Mouse (Mus musculus): Measurements from ENCODE around the gene C7. TPM values are rescaled to one million over a fixed set of nuclear protein-coding genes. Genes with fewer than 3 reads are reported as not detected.

C7 gene
- not detected in 2 replicates for polyA plus RNA-seq (2015; fragmentation: Nextera tagmentation; extraction: Ambion mirVana)

DNA sequence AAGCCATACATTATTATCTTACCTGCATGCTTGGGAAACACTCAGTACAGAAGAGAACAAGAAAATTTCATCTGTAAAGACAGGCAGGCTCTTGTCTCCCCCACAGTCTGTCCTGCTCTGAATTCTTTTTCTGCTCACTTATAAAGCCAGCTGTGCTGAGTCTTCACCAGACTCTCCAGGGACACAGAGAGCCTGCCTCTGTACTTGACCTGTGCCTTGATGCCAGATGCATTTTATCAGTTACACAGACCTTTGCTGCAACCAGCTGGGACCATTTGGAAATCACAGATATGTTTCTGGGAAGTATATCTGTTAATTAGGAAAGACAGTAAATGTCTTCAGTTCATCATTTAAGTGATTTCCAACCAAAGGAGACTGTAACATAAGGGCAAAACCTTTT is at the start of gene C7:
TSS of gene C7 (minus strand) at position 106 of the 400 bp plus-strand sequence.
- H3K4me1 ChIP-seq (replicated peaks), result no peaks in the 10 kb centered on the region
- no peak within 1 kb of the TSS for H3K9ac ChIP-seq

DNA sequence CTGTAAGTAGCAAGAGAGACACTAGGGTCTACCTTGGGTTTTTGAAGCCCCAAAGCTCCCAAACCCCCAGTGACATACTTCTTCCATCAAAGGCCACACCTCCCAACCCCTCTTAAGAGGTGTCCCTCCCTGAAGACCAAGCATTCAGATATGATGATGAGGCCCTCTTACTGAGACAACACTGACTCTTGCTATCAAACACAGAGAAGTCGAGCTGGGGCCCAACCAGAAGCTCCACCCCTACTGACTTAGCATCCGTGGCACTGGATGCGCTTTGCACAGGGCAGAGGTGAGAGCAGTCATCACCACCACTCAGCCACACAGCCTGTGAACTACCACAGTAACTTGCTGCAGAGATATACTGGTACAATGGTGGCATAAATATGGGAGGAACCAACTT is 49.1 kb upstream of the C7 start:
- Histone ChIP-seq H3K27ac (replicated peaks) (peak overlapping the region; percentile 54; the same call in 1 of the 2 replicates), H3K9me3 (replicated peaks) (no peaks in the 10 kb centered on the region), H3K27me3 (peaks cover 16% of the 10 kb centered on the region), H3K9ac (no peak overlapping the region), H3K4me2 (peak overlapping the region; percentile 40), H3K36me3 (replicated peaks) (peaks cover 3% of the 10 kb centered on the region), H3K4me3 (replicated peaks) (no peak overlapping the region), H3K4me1 (replicated peaks) (peaks cover 52% of the 10 kb centered on the region)
- 46% methylated on average over 3 of the region's 3 CpGs for WGBS (ENCODE audit: insufficient replicate concordance)
- peak; percentile 5; the same call in 1 of the 2 replicates for ATAC-seq (ENCODE audit: insufficient read depth)

More for the DNA sequence above, at the start of gene C7:
- Histone ChIP-seq H3K27me3 (no peaks in the 10 kb centered on the region), H3K36me3 (replicated peaks) (no peaks in the 10 kb centered on the region), H3K4me3 (replicated peaks) (no peak within 1 kb of the TSS), H3K27ac (replicated peaks) (no peak within 1 kb of the TSS), H3K4me2 (no peak within 1 kb of the TSS), H3K9me3 (replicated peaks) (no peaks in the 10 kb centered on the region)
- no peak for ATAC-seq (ENCODE audit: insufficient read depth)

DNA sequence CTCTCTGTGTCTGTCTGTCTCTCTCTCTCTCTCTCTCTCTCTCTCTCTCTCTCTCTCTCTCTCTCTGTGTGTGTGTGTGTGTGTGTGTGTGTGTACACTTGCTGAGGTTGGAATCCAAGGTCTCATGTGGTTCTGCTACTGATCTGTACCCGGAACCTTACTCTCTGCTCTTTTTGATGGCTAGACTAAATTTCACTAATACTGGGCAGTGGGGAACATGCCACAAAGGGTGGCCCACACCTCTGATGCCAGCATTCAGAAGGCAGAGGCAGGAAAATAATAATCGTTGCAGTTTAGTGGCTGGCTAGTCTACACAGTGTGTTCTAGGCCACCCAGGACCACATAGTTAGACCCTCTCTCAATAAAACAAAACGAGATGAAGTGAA is 45.1 kb upstream of the C7 start:
- peak overlapping the region; percentile 57 for H3K4me2 ChIP-seq
- no peak overlapping the region for H3K27ac ChIP-seq (replicated peaks)
- peak overlapping the region; percentile 48; the same call in 1 of the 2 replicates for H3K4me3 ChIP-seq (replicated peaks)
- no peaks in the 10 kb centered on the region for H3K9me3 ChIP-seq (replicated peaks)
- no peaks in the 10 kb centered on the region for H3K36me3 ChIP-seq (replicated peaks)
- no peak for ATAC-seq (ENCODE audit: insufficient read depth)
- no peak overlapping the region for H3K9ac ChIP-seq
- H3K27me3 ChIP-seq, result peaks cover 18% of the 10 kb centered on the region
- H3K4me1 ChIP-seq (replicated peaks), result peaks cover 29% of the 10 kb centered on the region
- WGBS (ENCODE audit: insufficient replicate concordance), result 39% methylated on average over 3 of the region's 3 CpGs

DNA sequence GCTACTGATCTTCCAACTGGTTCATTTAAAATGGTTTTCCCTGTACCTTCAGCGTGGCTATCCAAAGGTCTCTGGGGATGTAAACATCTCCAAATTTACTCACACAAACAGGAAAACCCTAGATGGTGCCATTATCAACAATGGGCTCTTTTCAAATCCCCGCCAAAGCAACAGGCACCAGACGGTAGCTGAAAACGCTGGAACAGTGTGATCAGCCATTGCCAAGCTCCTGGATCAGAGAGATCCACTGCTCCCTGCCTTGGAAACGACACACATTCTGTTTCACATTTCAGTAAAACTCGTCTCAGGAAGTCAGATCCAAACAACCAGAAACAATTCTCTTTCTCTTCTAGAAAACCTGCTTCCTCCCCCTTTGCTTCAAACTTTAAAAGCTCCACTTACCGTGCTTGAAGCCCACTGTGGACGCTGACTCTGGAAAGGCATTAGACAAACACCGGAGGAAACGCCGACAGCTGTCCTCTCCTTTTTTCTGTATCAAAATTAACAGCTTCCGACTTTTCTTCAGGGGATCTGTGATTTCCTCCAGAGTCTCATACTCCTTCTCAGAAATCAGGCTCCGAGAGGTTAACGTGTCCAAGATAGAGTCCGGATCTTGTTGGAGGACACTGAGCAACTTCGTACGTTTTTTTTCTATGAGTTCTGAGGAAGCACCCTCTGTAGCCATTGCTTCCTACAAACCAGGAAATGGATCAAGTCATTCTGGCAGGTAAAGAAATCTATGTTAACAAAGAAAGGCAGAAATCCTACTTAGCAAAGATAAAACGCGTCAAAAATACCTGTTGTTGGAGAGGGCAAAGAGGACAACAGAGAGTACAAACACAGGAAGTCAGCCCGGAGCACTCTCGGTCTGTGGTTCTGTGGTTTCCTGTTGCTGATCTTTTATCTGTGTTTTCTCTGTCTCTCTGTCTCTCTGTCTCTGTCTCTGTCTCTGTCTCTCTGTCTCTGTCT is 44.4 kb upstream of the C7 start, which contains the start of gene Card6:
TSS of gene Card6 (minus strand) at position 854 of the 969 bp plus-strand sequence.
- H3K4me3 ChIP-seq (replicated peaks), result peak within 1 kb of the TSS; percentile 48
- peaks cover 18% of the 10 kb centered on the region for H3K27me3 ChIP-seq
- H3K9ac ChIP-seq, result peak within 1 kb of the TSS; percentile 34
- peaks cover 22% of the 10 kb centered on the region for H3K4me1 ChIP-seq (replicated peaks)
- no peak for ATAC-seq (ENCODE audit: insufficient read depth)
- no peaks in the 10 kb centered on the region for H3K9me3 ChIP-seq (replicated peaks)
- WGBS (ENCODE audit: insufficient replicate concordance), result 6% methylated on average over 21 of the region's 21 CpGs
- H3K36me3 ChIP-seq (replicated peaks), result no peaks in the 10 kb centered on the region
- peak within 1 kb of the TSS; percentile 57 for H3K4me2 ChIP-seq
- 0 out of 2 replicates have a peak within 1 kb of the TSS, but pooled peaks have one; percentile 33 for H3K27ac ChIP-seq (replicated peaks)

DNA sequence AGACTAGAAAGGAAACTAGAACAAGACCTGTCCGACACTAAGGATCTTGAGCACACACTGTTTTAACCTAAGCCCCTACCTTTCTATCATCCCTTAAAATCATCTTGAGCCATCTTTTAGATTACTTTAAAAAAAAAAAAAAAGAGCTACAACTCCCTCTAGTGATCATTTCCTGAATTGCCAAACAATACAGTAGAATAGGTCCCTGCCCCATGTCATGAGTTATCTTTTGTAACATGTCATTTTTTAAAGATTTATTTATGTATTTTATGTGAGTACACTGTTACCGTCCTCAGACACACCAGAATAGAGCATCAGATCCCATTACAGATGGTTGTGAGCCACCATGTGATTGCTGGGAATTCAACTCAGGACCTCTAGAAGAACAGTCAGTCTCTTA is 42.8 kb upstream of the C7 start:
- H3K9me3 ChIP-seq (replicated peaks), result no peaks in the 10 kb centered on the region
- peaks cover 13% of the 10 kb centered on the region for H3K4me1 ChIP-seq (replicated peaks)
- no peak for ATAC-seq (ENCODE audit: insufficient read depth)
- H3K27me3 ChIP-seq, result peaks cover 18% of the 10 kb centered on the region
- H3K4me2 ChIP-seq, result no peak overlapping the region
- H3K36me3 ChIP-seq (replicated peaks), result no peaks in the 10 kb centered on the region
- H3K9ac ChIP-seq, result no peak overlapping the region
- 35% methylated on average over 2 of the region's 2 CpGs for WGBS (ENCODE audit: insufficient replicate concordance)
- no peak overlapping the region for H3K27ac ChIP-seq (replicated peaks)
- no peak overlapping the region for H3K4me3 ChIP-seq (replicated peaks)

DNA sequence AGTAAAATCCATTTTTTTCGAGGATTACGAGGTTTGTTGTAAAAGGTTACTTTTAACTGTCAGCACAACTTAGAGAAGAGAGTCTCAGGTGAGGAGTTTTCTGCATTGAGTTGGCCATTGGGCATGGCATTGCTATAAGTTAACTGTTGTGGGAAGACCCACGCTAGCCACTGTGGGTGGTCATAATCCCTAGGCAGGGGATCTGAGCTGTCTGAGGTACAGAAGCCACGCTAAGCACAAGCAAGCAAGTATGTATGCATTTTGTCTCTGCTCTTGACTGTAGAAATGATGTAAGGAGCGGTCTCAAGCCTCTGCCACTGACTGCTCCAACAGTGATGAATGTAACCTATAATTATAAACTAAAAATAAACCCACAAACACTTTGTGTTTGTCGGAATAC is 42.4 kb upstream of the C7 start:
- H3K4me2 ChIP-seq, result no peak overlapping the region
- H3K4me1 ChIP-seq (replicated peaks), result peaks cover 13% of the 10 kb centered on the region
- no peaks in the 10 kb centered on the region for H3K9me3 ChIP-seq (replicated peaks)
- no peaks in the 10 kb centered on the region for H3K36me3 ChIP-seq (replicated peaks)
- 69% methylated on average over 6 of the region's 6 CpGs for WGBS (ENCODE audit: insufficient replicate concordance)
- H3K4me3 ChIP-seq (replicated peaks), result no peak overlapping the region
- peaks cover 18% of the 10 kb centered on the region for H3K27me3 ChIP-seq
- H3K27ac ChIP-seq (replicated peaks), result no peak overlapping the region
- no peak for ATAC-seq (ENCODE audit: insufficient read depth)
- no peak overlapping the region for H3K9ac ChIP-seq

DNA sequence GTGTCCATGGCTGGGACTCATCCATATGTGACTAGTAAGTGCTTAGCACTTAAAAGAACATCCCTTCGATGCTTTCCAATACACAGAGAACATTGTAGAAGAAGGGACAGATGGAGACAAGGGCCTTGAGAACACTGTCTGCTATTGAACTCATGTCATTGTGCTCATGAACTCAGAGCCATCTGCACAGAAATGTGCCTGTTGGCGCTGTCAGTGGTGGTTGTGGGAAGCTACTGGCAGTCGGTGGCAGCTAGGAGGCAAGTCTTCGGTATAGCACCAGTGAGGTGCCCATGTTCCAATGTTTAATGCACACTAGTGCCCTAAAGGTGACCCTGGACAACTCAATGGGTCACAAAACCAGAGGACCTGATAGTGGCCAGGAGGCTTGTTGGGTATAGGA is 38.8 kb upstream of the C7 start:
- peaks cover 7% of the 10 kb centered on the region for H3K4me1 ChIP-seq (replicated peaks)
- no peak overlapping the region for H3K4me3 ChIP-seq (replicated peaks)
- no peak overlapping the region for H3K9ac ChIP-seq
- no peak for ATAC-seq (ENCODE audit: insufficient read depth)
- H3K9me3 ChIP-seq (replicated peaks), result no peaks in the 10 kb centered on the region
- 69% methylated on average over 4 of the region's 4 CpGs for WGBS (ENCODE audit: insufficient replicate concordance)
- no peak overlapping the region for H3K27ac ChIP-seq (replicated peaks)
- H3K36me3 ChIP-seq (replicated peaks), result no peaks in the 10 kb centered on the region
- no peaks in the 10 kb centered on the region; the same call in 1 of the 2 replicates for H3K27me3 ChIP-seq
- H3K4me2 ChIP-seq, result no peak overlapping the region

DNA sequence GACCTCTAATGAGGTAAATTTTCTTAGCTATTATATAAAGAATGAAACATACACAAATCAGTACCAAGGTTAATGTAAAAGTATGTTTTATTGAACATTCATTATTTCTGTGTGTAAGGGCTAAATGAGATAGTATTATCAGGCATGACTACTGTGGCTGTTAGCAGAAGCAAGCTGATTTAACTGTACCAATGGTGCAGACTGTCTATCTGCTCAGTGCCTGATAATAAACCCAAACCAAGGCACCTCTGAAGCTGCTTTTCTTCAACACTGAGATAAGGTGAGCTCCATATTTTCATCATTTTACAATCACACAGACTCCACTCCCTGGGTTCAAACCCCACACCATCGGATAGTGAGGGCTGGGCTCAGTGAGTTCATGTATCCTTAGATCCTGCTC is 33.8 kb upstream of the C7 start:
- Histone ChIP-seq H3K4me2 (no peak overlapping the region), H3K9ac (no peak overlapping the region), H3K9me3 (replicated peaks) (no peaks in the 10 kb centered on the region), H3K4me3 (replicated peaks) (no peak overlapping the region), H3K27me3 (no peaks in the 10 kb centered on the region), H3K36me3 (replicated peaks) (no peaks in the 10 kb centered on the region), H3K4me1 (replicated peaks) (peaks cover 7% of the 10 kb centered on the region), H3K27ac (replicated peaks) (no peak overlapping the region)
- WGBS (ENCODE audit: insufficient replicate concordance), result 33% methylated on average over 1 of the region's 1 CpGs
- ATAC-seq (ENCODE audit: insufficient read depth), result peak; percentile 67

DNA sequence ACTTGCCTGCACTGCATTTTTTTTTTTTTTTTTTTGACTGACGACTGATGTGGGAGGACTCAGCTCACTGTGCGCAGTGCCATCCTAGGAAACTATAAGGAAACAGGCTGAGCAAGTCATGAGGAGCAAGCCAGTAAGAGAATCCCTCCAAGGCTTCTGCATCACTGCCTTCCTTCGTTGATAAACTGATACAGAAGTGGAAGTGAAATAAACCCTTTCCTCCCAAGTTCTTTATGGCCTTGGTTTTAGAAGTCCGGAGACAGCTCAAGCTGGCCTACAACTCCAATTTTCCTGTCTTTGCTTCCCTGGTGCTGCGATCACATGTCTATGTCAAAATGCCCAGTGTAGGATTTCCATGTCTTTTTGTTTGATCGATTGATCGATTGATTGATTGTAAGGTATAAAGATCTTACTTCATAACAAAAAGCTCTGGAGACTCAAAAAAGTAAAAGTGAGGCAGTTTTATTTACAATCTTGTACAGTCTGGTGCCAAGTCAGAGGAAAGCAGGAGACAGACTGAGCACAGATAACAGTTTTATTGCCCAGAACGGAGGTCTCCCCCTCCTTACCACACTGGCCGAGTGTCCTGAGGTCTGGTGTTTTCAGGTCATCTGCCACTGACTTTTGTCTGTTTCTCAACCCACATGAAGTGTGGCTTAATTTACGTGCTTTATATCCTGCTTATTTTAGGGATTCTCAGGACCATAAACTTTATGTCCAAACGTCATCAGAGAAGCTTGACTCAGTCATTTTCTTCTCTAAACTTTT is 32.2 kb upstream of the C7 start:
- Histone ChIP-seq H3K4me1 (replicated peaks) (peaks cover 7% of the 10 kb centered on the region), H3K4me3 (replicated peaks) (no peak overlapping the region), H3K4me2 (no peak overlapping the region), H3K9ac (no peak overlapping the region), H3K27ac (replicated peaks) (no peak overlapping the region), H3K9me3 (replicated peaks) (no peaks in the 10 kb centered on the region), H3K36me3 (replicated peaks) (no peaks in the 10 kb centered on the region), H3K27me3 (no peaks in the 10 kb centered on the region)
- 58% methylated on average over 11 of the region's 11 CpGs for WGBS (ENCODE audit: insufficient replicate concordance)
- ATAC-seq (ENCODE audit: insufficient read depth), result no peak

DNA sequence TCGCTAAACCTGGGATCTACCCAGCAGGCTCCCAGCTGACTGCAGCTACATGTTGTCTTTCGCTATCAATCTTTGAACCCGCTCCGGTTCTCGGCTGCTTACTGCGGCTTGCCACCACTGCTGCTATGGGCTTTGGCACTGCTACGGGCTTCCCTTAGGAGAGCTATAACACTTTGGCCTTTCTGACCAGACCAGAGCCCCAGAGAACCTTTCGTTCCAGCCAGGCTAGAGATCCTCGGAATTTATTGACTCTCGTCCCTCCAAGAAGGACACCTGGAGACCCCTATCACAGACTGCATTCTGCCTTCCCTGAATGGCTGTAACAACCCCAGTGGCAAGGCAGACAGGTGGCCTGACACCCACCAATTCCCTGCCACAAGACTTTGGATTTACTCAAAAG is 26.6 kb upstream of the C7 start:
- Histone ChIP-seq H3K4me3 (replicated peaks) (no peak overlapping the region), H3K9ac (no peak overlapping the region), H3K27ac (replicated peaks) (no peak overlapping the region), H3K9me3 (replicated peaks) (no peaks in the 10 kb centered on the region), H3K36me3 (replicated peaks) (no peaks in the 10 kb centered on the region), H3K4me2 (no peak overlapping the region), H3K4me1 (replicated peaks) (no peaks in the 10 kb centered on the region), H3K27me3 (no peaks in the 10 kb centered on the region)
- no peak for ATAC-seq (ENCODE audit: insufficient read depth)
- 77% methylated on average over 10 of the region's 10 CpGs for WGBS (ENCODE audit: insufficient replicate concordance)

Data from liver, embryonic 15.5 days (tissue).